Mouse (Mus musculus) hindbrain, embryonic 14.5 days (tissue): ENCODE data around the gene Klhdc8a. TPM values are rescaled to one million over a fixed set of nuclear protein-coding genes. Genes with fewer than 3 reads are reported as not detected.
A peak's percentile ranks its signal among the peaks of the same experiment; 100 is the strongest.

Experiments used
- ATAC-seq: fragments of 200-750 bp; cut with Nextera tagmentation; 2 replicates; pipeline ENCODE4 v1.8.0; 2017; ENCODE audit warnings: moderate number of reproducible peaks, mild to moderate bottlenecking, moderate TSS enrichment, moderate library complexity; ENCODE audit not compliant: low FRiP score
- DNase-seq: peaks from one replicate; pipeline ENCODE4 v3.0.0-alpha.2; 2015; ENCODE audit warnings: low spot score
- H3K27ac ChIP-seq: fragments of 300-500 bp; sonication (generic); 2 replicates; pipeline ENCODE4 v1.5.1; 2014; ENCODE audit warnings: mild to moderate bottlenecking, moderate library complexity
- H3K27me3 ChIP-seq: fragments of 300-500 bp; sonication (generic); 2 replicates; pipeline ENCODE4 v1.6.1; 2014; ENCODE audit warnings: mild to moderate bottlenecking, low read length, mixed read lengths; ENCODE audit not compliant: control insufficient read depth, insufficient read depth
- H3K36me3 ChIP-seq: fragments of 300-500 bp; sonication (generic); replicated peaks from 2 replicates; pipeline ENCODE4 v1.6.1; 2014; ENCODE audit not compliant: control insufficient read depth, insufficient read depth
- H3K4me1 ChIP-seq: fragments of 300-500 bp; sonication (generic); replicated peaks from 2 replicates; pipeline ENCODE4 v1.6.1; 2014; ENCODE audit warnings: antibody characterized with exemption, low read length, mixed read lengths; ENCODE audit not compliant: control insufficient read depth, insufficient read depth
- H3K4me2 ChIP-seq: fragments of 300-500 bp; sonication (generic); replicated peaks from 2 replicates; pipeline ENCODE4 v1.6.1; 2014; ENCODE audit warnings: mild to moderate bottlenecking, moderate library complexity
- H3K4me3 ChIP-seq: fragments of 300-500 bp; sonication (generic); replicated peaks from 2 replicates; pipeline ENCODE4 v1.5.1; 2014; ENCODE audit warnings: mild to moderate bottlenecking, low read length
- H3K9ac ChIP-seq: fragments of 300-500 bp; sonication (generic); 2 replicates; pipeline ENCODE4 v1.6.1; 2014
- H3K9me3 ChIP-seq: fragments of 300-500 bp; sonication (generic); 2 replicates; pipeline ENCODE4 v1.6.1; 2016; ENCODE audit warnings: low read length; ENCODE audit not compliant: control insufficient read depth
- WGBS: fragments of 180-500 bp; shearing (Covaris S2); extraction: QIAGEN DNeasy Blood & Tissue Kit; methylation state at CpG from one replicate; pipeline ENCODE4 v1.1.7; 2014; 5-methylcytosine and 5-hydroxymethylcytosine counted together
- polyA plus RNA-seq: library from polyadenylated mRNA; unstranded; fragments of >200 nt; fragmentation: Nextera tagmentation; extraction: Ambion mirVana; gene quantifications from 2 replicates; pipeline ENCODE4 v1.2.1, GENCODE M21; 2014

Gene Klhdc8a
- polyA plus RNA-seq, 1 experiment from 2014 or later, result 8.5 TPM

DNA sequence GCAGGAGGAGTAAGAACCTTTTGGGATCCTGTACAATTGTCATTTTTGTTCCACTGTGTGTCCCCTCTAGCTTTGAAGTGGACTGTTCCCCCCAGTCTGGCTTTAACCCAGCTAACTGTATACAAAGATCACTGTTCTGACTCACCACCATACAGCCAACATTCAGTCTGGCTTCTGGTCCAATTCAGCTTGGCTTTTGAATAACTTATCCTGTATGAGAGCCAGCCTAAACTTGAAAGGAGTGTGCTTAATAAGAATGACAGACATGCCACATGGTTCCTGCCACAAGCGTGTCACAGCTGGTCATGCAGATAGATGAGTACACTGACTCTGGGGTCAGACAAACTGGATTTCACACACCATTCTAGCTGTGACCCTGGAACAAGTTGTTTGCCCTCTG is 11.7 kb upstream of the Klhdc8a start:
- H3K4me3 ChIP-seq, result no peak overlapping the region
- H3K4me2 ChIP-seq, result no peak overlapping the region
- no peaks in the 10 kb centered on the region for H3K9me3 ChIP-seq
- H3K9ac ChIP-seq, result no peak overlapping the region
- no peaks in the 10 kb centered on the region for H3K36me3 ChIP-seq
- H3K27me3 ChIP-seq, result no peaks in the 10 kb centered on the region
- ATAC-seq (no peak), DNase-seq (no peak)
- 79% methylated on average over 1 of the region's 1 CpGs for WGBS
- H3K4me1 ChIP-seq, result peaks cover 52% of the 10 kb centered on the region
- no peak overlapping the region for H3K27ac ChIP-seq

DNA sequence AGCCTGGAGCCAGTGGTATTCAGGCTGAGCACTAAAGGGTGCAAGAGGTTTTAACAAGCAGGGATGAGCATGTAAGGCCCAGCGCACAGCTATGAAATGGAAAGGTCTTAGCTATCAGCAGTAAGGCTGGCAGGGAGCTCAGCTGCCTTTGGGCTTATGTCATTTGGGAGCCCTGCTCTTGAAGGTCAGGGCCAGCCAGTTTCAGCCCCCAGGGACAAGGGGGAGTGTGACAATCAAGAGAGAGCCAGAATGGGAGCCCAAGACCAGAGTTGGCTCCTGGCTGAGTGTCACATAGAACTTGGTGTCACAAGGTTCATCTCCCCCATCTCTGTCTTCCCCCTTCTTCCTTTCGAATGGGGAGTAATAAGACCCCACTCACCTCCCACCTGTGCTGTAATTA is 11.0 kb upstream of the Klhdc8a start:
- H3K36me3 ChIP-seq, result no peaks in the 10 kb centered on the region
- peak overlapping the region; percentile 4; the same call in 1 of the 2 replicates for H3K27ac ChIP-seq

DNA sequence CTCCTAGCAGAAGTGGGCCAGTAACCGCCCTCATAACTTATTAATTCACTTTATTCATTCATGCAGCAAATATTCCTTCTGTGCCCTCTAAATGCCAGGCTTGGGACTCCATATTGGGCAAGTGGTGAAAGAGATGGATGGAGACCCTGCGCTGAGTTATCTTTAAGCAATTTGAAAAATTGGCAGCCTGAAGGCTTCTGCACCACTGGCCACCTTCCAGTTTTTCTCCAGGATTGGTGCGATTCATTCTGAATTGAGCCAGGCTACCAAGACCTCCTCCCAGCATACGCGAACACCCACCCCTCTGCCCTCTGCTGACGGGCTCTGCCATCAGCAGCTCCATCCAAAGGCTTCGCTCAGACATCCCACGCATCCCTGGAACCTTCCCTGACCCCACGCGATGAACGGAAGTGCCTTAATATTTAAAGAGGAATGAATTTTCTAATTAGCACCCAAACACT is 10.4 kb upstream of the Klhdc8a start:
- Histone ChIP-seq H3K4me2 (no peak overlapping the region), H3K9ac (no peak overlapping the region), H3K4me1 (peaks cover 56% of the 10 kb centered on the region), H3K27me3 (no peaks in the 10 kb centered on the region), H3K9me3 (no peaks in the 10 kb centered on the region), H3K36me3 (no peaks in the 10 kb centered on the region), H3K4me3 (no peak overlapping the region), H3K27ac (peak overlapping the region; percentile 4; the same call in 1 of the 2 replicates)
- DNase-seq (peak; percentile 59), ATAC-seq (no peak)
- WGBS, result 6% methylated on average over 11 of the region's 11 CpGs

More for the DNA sequence above, 11.0 kb upstream of the Klhdc8a start:
- Histone ChIP-seq H3K4me3 (no peak overlapping the region), H3K27me3 (no peaks in the 10 kb centered on the region), H3K9me3 (no peaks in the 10 kb centered on the region), H3K9ac (no peak overlapping the region), H3K4me2 (no peak overlapping the region), H3K4me1 (peaks cover 58% of the 10 kb centered on the region)
- ATAC-seq (no peak), DNase-seq (no peak)
- WGBS, result 59% methylated on average over 2 of the region's 2 CpGs

DNA sequence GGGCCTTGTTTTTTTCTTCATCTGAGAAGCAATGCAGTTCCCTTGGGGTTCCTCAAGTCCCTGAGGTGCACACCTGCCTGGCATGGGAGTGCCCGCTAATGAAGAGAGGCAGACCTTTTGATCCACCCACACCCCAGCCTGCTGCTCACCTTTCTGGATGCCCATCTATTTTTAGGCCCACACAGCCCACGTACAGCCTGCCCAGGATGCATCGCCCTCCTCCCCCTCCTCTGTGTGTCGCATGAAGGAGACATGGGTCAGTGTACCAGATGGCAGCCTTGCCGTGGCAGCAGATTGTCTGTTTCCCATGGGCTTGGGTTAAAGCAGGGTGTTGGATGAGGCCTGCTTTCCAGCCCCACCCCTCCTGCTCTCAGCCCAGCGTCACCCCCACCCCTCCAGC is 8.5 kb upstream of the Klhdc8a start:
- Histone ChIP-seq H3K36me3 (no peaks in the 10 kb centered on the region), H3K4me1 (peaks cover 46% of the 10 kb centered on the region), H3K4me2 (no peak overlapping the region), H3K9ac (no peak overlapping the region), H3K9me3 (no peaks in the 10 kb centered on the region), H3K27me3 (no peaks in the 10 kb centered on the region), H3K4me3 (no peak overlapping the region), H3K27ac (0 out of 2 replicates have a peak overlapping the region, but pooled peaks have one; percentile 11)
- 41% methylated on average over 6 of the region's 6 CpGs for WGBS
- DNase-seq (no peak), ATAC-seq (no peak)

DNA sequence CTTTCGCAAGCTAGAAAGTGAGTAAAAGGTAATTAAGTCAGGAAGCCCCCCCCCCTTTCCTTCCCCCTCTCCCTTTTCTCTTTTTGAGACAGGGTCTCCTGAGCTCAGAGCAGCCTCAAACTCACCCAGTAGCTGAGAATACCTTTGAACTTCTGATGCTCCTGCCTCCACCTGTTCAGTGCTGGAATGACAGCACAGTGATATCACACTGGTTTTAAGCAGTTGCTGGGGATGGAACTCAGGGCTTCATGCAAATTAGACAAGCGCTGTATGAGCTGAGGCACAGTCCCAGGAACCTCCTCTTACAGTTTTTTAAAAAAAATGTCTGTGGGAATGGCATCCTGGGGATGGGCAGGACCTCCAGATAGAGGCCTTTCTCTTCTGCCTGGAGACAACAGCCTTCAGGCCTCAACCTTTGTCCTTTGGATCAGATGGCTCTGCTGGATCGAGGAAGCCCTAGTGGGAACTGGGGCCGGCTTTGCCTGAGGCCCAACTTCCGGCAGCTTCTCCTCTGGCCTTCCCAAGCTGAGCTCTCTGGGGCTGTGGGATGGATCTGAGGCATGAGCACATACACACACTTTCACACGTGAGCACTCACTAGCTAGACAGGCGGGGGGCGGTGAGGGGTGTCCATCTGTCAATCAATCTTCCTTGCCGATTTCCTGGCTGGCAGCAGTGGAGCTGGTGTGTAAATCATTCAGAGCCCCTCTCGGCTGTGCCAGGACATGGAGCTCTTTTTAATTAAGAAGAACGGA is 7.3 kb upstream of the Klhdc8a start:
- Histone ChIP-seq H3K4me1 (peaks cover 52% of the 10 kb centered on the region), H3K4me3 (no peak overlapping the region), H3K9ac (no peak overlapping the region), H3K27me3 (no peaks in the 10 kb centered on the region), H3K36me3 (no peaks in the 10 kb centered on the region), H3K4me2 (no peak overlapping the region), H3K9me3 (no peaks in the 10 kb centered on the region), H3K27ac (0 out of 2 replicates have a peak overlapping the region, but pooled peaks have one; percentile 4)
- peak; percentile 25 for ATAC-seq
- DNase-seq, result peak; percentile 43
- 23% methylated on average over 11 of the region's 11 CpGs for WGBS

DNA sequence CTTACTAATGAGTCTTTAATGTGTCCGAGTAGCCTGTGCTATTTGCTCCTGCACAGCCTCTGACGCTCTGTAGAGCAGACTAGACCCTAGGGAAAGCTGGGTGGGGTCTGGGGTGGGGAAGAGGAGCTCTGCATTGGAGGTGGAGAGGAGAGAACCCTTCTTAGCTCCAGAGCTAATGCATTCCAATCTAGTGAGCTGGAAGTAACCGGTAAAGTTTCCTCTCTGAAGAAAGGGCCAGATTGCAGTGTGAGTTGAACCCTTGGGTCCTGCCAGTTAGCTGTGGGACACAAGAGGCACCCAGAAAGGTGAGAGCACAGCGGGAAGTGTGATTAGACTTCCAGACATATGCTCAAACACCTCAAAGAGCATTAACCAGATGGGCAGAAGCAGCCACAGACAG is 6.7 kb upstream of the Klhdc8a start:
- Histone ChIP-seq H3K9me3 (no peaks in the 10 kb centered on the region), H3K27ac (0 out of 2 replicates have a peak overlapping the region, but pooled peaks have one; percentile 4), H3K4me3 (no peak overlapping the region), H3K4me1 (peaks cover 52% of the 10 kb centered on the region), H3K36me3 (no peaks in the 10 kb centered on the region), H3K27me3 (no peaks in the 10 kb centered on the region), H3K9ac (no peak overlapping the region), H3K4me2 (no peak overlapping the region)
- ATAC-seq (peak; percentile 13), DNase-seq (no peak)
- WGBS, result 18% methylated on average over 4 of the region's 4 CpGs

DNA sequence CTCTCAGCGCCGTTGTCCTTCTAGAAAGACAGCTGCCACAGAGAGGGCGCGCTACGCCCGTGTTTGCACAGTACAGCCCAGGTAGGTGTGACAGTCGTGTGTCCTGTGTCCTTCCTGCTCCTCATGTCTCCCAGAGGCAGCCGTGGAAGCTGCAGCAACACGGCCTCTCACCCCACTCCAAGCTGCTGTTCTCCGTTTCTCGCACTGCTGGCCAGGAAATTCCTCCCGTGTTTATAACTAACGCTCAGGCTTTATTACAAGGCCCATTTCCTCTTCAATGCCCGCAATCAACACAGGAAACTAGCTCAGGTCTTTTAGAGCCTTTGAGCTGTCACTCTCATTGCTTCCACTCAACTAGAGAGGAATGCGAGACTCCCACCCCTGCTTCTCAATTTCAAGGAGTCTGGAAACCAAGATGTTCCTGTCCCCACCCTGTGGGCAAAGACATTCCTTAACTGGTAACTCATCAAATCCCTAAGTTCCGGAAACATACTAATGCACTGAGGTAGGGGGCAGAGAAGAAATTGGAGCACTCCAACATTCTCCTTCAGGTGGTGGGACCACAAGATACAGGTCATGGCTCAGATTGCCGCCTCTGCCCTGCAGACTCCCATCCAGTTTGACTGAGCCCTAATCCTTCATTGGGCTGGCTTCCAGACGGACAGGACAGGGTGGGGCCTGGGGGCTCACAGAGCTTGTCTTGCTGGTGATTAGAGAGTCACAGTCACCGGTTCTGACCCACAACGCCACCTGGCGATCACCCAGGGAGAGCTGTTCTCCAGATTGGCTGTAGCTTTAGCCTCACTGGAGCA is 5.9 kb upstream of the Klhdc8a start:
- Histone ChIP-seq H3K27me3 (no peaks in the 10 kb centered on the region), H3K4me1 (peaks cover 49% of the 10 kb centered on the region), H3K4me2 (no peak overlapping the region), H3K9ac (no peak overlapping the region), H3K4me3 (no peak overlapping the region), H3K9me3 (no peaks in the 10 kb centered on the region), H3K27ac (no peak overlapping the region), H3K36me3 (no peaks in the 10 kb centered on the region)
- ATAC-seq (no peak), DNase-seq (no peak)
- WGBS, result 47% methylated on average over 21 of the region's 21 CpGs

DNA sequence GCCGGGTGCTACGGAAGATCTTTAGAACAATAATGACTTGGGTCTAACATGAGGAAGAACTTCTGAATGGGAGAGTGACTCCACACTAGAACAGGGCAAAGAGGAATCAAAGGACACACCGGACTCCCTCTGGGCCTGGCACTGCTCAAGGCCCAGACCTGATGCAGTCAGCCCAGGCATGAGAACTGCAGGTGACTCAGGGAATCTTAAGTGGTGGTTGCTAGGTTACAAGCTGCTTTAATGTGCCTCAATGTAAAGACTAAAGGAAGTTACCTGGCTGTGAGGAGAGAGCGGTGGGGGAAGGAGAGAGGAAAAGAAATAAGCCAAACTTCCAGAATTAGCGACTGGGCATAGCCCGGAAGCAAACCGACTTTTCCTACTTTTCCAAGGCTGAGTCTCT is 2.9 kb upstream of the Klhdc8a start:
- Histone ChIP-seq H3K27me3 (no peaks in the 10 kb centered on the region), H3K36me3 (no peaks in the 10 kb centered on the region), H3K27ac (no peak overlapping the region), H3K4me1 (peaks cover 44% of the 10 kb centered on the region), H3K9ac (no peak overlapping the region), H3K4me3 (no peak overlapping the region), H3K4me2 (no peak overlapping the region), H3K9me3 (no peaks in the 10 kb centered on the region)
- 73% methylated on average over 7 of the region's 7 CpGs for WGBS
- ATAC-seq, result no peak
- DNase-seq, result no peak

DNA sequence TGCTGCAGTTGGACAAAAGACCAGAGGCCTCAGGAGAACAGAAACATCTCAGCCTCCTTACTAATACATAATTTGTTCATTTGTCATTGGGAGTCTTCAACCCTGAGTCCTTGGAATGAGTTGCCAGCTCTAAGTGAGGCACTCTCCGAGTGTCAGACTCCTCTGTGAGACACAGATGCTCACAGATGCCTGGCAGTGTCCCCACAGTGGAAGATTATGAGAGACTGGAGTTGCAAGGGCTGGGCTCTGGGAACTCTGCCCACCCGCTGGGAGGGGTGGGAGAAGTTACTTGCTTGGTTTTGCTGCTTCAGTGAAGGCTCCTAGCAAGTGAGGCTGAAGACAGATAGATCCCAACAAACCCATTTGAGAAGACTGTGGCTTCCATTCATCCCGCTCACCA is 2.4 kb upstream of the Klhdc8a start:
- WGBS, result 59% methylated on average over 3 of the region's 3 CpGs
- H3K4me1 ChIP-seq, result peaks cover 43% of the 10 kb centered on the region
- no peak overlapping the region for H3K9ac ChIP-seq
- no peak overlapping the region for H3K4me2 ChIP-seq
- no peak overlapping the region for H3K27ac ChIP-seq
- no peak overlapping the region for H3K4me3 ChIP-seq
- H3K36me3 ChIP-seq, result no peaks in the 10 kb centered on the region
- ATAC-seq (no peak), DNase-seq (no peak)
- no peaks in the 10 kb centered on the region for H3K9me3 ChIP-seq
- H3K27me3 ChIP-seq, result no peaks in the 10 kb centered on the region
